Mouse (Mus musculus) erythroblast, embryonic 14.5 days (primary cell): Measurements from ENCODE around the gene Mup13. TPM values are rescaled to one million over a fixed set of nuclear protein-coding genes. Genes with fewer than 3 reads are reported as not detected.
"Not testable (repeated sequence)": the region's sequence is repeated elsewhere in the genome, so short reads cannot be mapped to it uniquely, and the experiment has no call there.

Source experiments
- H3K27me3 ChIP-seq: 2 replicates; pipeline ENCODE4 v1.6.1; 2012; ENCODE audit warnings: inconsistent platforms; ENCODE audit not compliant: control insufficient read depth
- H3K36me3 ChIP-seq: 2 replicates; pipeline ENCODE4 v1.6.1; 2012; ENCODE audit warnings: mild to moderate bottlenecking, inconsistent platforms; ENCODE audit not compliant: control insufficient read depth
- H3K4me1 ChIP-seq: 2 replicates; pipeline ENCODE4 v1.6.1; 2012; ENCODE audit warnings: inconsistent platforms; ENCODE audit not compliant: control insufficient read depth
- H3K4me3 ChIP-seq: replicated peaks from 2 replicates; pipeline ENCODE3; 2012; ENCODE audit warnings: moderate library complexity, mild to moderate bottlenecking, inconsistent platforms
- H3K9me3 ChIP-seq: 2 replicates; pipeline ENCODE4 v1.6.1; 2012; ENCODE audit warnings: low read length, inconsistent platforms, mixed read lengths; ENCODE audit not compliant: control insufficient read depth
- polyA plus RNA-seq: library from polyadenylated mRNA; stranded (reverse); fragments of >175 nt; gene quantifications from 2 replicates; pipeline ENCODE4 v1.2.3, GENCODE M21; 2012

The Mup13 gene
- not detected in 2 replicates for polyA plus RNA-seq

- not testable (repeated sequence) for H3K4me1 ChIP-seq, H3K27me3 ChIP-seq, H3K4me3 ChIP-seq, H3K9me3 ChIP-seq, H3K36me3 ChIP-seq
These were observed at the start of gene Mup13 for GRCm38 (mm10) chr4:61228186-61228585. TSS of gene Mup13 (minus strand) at chr4:61228286.

Other genes with a start within 250 kb of the Mup13 start
- not detected in 2 replicates for gene Mup14, start 75.7 kb upstream of the Mup13 start, polyA plus RNA-seq
- not detected in 2 replicates for gene Mup15, start 211.5 kb upstream of the Mup13 start, polyA plus RNA-seq